Mouse (Mus musculus): Measurements from ENCODE around the gene Zfp93. TPM values are rescaled to one million over a fixed set of nuclear protein-coding genes. Genes with fewer than 3 reads are reported as not detected.
"Not testable (repeated sequence)": the region's sequence is repeated elsewhere in the genome, so short reads cannot be mapped to it uniquely, and the experiment has no call there.

Zfp93 gene
- polyA plus RNA-seq, 1 experiment from 2014 or later, result 12.0 TPM

DNA sequence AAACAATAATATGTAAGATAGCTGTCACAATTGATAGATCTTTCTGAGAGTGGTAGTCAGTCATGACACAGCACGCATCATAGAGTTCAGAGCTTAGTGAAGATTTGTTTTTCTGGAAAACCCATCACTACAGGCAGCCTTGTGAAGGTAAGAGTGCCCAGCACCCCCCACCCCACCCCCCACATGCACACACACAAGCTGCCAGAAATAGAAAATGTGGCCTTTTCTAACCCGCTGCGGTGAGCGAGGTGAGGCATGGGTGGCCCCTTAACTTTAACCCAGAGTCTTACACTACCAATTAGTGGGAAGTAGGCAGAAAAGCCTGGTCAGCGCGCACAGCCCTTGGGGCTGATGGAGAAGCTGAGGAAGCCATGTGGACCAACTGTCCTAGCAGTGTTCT, 971 bp downstream of the Zfp93 start:
- H3K9ac ChIP-seq (replicated peaks), result no peak overlapping the region
- no peak for ATAC-seq (ENCODE audit: insufficient number of reproducible peaks, insufficient read depth, low FRiP score, low TSS enrichment, low read depth)
- H3K4me2 ChIP-seq, result peak overlapping the region; percentile 80; the same call in 1 of the 2 replicates
- no peaks in the 10 kb centered on the region for H3K9me3 ChIP-seq
- WGBS, result 94% methylated on average over 6 of the region's 6 CpGs
- H3K27me3 ChIP-seq, result no peaks in the 10 kb centered on the region
- peaks cover 27% of the 10 kb centered on the region for H3K36me3 ChIP-seq
- H3K27ac ChIP-seq, result no peak overlapping the region
- 0 out of 2 replicates have a peak, but pooled peaks cover 4% of the 10 kb centered on the region for H3K4me1 ChIP-seq (replicated peaks)
- H3K4me3 ChIP-seq (replicated peaks), result no peak overlapping the region

DNA sequence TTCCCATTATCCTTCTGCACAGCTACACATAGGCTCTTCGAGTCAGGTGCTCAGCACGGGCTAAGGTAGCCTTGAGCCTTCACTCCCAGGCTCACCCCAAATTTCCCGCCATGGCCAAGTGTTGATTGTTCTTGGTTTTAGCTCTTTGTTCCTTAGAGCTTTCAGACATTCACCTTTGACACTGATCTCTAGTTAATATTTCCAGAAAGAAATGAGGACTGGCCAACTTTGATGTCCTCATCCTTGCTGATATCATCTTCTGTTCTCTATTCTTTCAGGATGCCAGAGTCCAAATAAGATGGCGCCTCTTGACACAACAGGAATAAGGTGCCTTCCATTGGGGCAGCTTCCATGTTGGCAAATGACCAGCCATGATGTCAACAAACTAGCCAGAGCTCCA, 4.2 kb downstream of the Zfp93 start:
- peaks cover 38% of the 10 kb centered on the region for H3K36me3 ChIP-seq
- H3K27ac ChIP-seq, result no peak overlapping the region
- no peak overlapping the region for H3K4me3 ChIP-seq (replicated peaks)
- no peaks in the 10 kb centered on the region for H3K9me3 ChIP-seq
- H3K9ac ChIP-seq (replicated peaks), result no peak overlapping the region
- ATAC-seq (ENCODE audit: insufficient number of reproducible peaks, insufficient read depth, low FRiP score, low TSS enrichment, low read depth), result no peak
- H3K27me3 ChIP-seq, result no peaks in the 10 kb centered on the region
- H3K4me2 ChIP-seq, result no peak overlapping the region
- WGBS, result 95% methylated on average over 4 of the region's 4 CpGs
- H3K4me1 ChIP-seq (replicated peaks), result 0 out of 2 replicates have a peak, but pooled peaks cover 4% of the 10 kb centered on the region

DNA sequence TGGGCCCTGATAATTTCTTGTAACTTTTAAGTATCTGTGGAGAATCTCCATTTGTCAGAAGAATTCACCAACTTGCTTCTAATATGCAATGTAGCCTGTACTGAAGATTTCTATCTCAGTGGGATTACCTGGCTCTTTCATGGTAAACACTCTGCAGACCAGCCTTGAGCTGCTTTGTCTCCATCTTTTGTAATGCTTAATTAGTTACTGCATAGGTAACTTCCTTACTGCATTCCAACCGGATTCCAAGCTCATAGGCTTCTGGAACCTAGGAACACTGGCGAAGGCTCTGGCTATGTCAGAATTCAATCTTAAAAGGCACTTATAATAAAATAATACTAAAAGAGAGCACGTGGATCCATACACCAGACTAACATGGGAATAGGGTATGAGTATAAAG, 8.6 kb downstream of the Zfp93 start:
- not testable (repeated sequence) for H3K9ac ChIP-seq (replicated peaks); H3K27ac ChIP-seq; H3K4me1 ChIP-seq (replicated peaks); H3K4me3 ChIP-seq (replicated peaks); H3K9me3 ChIP-seq; H3K4me2 ChIP-seq; ATAC-seq (ENCODE audit: insufficient number of reproducible peaks, insufficient read depth, low FRiP score, low TSS enrichment, low read depth); H3K27me3 ChIP-seq
- peaks cover 34% of the 10 kb centered on the region for H3K36me3 ChIP-seq
- 86% methylated on average over 3 of the region's 3 CpGs for WGBS

DNA sequence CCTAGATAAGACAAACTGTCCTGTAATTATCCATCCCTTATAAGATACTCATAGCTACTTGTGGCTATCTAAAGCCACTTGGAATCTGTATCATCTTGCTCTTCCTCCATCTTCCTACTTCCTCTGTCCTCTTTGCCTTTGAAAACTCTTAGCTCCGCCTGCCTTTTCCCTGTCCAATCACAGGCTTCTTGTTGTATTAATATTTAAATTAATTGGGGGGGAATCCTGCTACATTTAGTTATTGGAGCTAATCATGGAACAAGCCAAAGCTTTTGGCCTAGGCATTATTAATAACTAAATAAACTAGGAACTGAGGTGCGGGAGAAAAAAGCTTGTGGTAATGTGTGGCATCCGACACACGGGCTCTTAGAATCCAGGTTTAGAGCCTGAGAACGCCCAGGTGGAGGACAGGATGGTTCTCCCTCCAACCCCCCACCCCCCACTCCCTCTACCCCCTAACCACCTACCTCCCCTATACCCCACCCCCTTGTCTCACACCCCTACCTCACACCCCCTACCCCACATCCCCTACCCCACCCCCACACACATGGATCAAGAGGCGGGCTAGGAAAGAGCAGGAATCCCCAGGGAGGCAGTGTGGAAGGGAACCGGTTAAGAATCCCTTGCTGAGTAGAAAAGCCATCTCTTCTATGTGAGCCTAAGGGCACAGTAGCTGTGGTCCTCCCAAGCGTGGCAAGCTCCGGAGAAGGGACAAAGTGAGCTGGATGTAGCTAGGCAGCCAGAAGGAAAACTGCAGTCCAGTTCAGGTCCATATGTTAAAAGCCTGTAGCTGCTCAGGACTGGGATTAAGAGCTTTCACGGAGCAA, 10.0 kb downstream of the Zfp93 start:
- Histone ChIP-seq H3K4me1 (replicated peaks) (0 out of 2 replicates have a peak, but pooled peaks cover 4% of the 10 kb centered on the region), H3K9me3 (no peaks in the 10 kb centered on the region), H3K27me3 (no peaks in the 10 kb centered on the region), H3K4me3 (replicated peaks) (no peak overlapping the region), H3K36me3 (peaks cover 20% of the 10 kb centered on the region), H3K4me2 (no peak overlapping the region), H3K27ac (no peak overlapping the region), H3K9ac (replicated peaks) (no peak overlapping the region)
- no peak for ATAC-seq (ENCODE audit: insufficient number of reproducible peaks, insufficient read depth, low FRiP score, low TSS enrichment, low read depth)
- 53% methylated on average over 10 of the region's 10 CpGs for WGBS

DNA sequence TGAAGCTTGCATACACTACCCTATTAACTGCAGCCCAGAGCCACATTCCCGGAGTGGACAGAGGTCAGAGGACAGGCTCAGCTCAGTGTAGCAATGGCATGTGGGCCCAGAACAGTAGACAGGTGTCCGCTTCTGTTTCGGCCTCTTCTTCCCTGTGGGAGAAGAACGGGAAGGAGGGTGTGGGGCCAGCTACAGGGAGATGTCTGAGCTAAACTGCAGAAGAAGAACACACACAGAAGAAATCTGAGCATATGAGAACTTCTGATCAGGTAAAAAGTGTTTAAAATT, 10.6 kb downstream of the Zfp93 start:
- no peak overlapping the region for H3K4me2 ChIP-seq
- 0 out of 2 replicates have a peak, but pooled peaks cover 4% of the 10 kb centered on the region for H3K4me1 ChIP-seq (replicated peaks)
- no peak for ATAC-seq (ENCODE audit: insufficient number of reproducible peaks, insufficient read depth, low FRiP score, low TSS enrichment, low read depth)
- 50% methylated on average over 4 of the region's 4 CpGs for WGBS
- H3K27me3 ChIP-seq, result no peaks in the 10 kb centered on the region
- peaks cover 15% of the 10 kb centered on the region for H3K36me3 ChIP-seq
- H3K9ac ChIP-seq (replicated peaks), result no peak overlapping the region
- H3K4me3 ChIP-seq (replicated peaks), result no peak overlapping the region
- H3K9me3 ChIP-seq, result no peaks in the 10 kb centered on the region
- H3K27ac ChIP-seq, result no peak overlapping the region

DNA sequence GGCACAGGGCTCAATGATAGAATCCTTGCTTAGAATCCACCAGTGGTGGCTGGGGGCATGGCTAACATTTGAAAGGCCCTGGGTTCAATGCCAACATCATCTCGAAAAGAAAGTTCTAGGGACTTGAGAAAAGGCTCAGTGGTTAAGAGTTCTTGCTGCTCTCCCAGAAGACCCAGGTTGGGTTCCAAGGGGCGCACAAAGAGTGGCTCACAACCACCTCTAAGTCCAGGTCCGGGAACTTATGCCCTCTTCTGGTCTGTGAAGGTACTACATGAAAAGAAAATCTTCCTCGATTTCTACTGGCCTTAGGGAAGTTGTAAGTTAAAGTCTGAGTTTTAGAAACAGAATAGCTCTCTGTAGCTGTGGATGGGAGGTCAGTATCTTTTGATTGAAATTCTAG, 15.9 kb downstream of the Zfp93 start:
- H3K9me3 ChIP-seq, result peaks cover 21% of the 10 kb centered on the region; the same call in 1 of the 2 replicates
- H3K4me2 ChIP-seq, result no peak overlapping the region
- WGBS, result 52% methylated on average over 4 of the region's 4 CpGs

DNA sequence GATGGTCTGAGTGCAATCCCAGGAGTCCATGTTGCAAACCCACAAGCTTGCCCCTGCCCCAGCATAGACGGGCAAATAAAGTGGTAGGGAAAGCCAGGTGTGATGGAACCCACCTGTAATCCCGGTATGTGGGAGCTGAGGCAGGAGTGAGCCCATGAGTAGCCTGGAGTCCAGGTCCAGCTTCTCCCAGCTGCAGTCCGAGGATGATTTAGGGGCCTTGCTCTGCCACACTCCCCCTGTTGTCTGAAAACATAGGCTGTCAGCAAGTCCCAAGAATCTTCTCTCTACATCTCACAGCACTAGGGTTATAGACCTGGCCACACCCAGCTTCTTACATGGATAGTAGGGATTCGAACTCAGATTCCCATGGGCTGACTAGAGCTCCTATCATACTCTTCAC, 16.7 kb downstream of the Zfp93 start:
- 81% methylated on average over 4 of the region's 4 CpGs for WGBS
- Histone ChIP-seq H3K9ac (replicated peaks) (no peak overlapping the region), H3K4me2 (no peak overlapping the region), H3K4me3 (replicated peaks) (no peak overlapping the region), H3K36me3 (peaks cover 50% of the 10 kb centered on the region), H3K27me3 (no peaks in the 10 kb centered on the region), H3K9me3 (peaks cover 28% of the 10 kb centered on the region), H3K27ac (no peak overlapping the region), H3K4me1 (replicated peaks) (no peaks in the 10 kb centered on the region)
- no peak for ATAC-seq (ENCODE audit: insufficient number of reproducible peaks, insufficient read depth, low FRiP score, low TSS enrichment, low read depth)

More for the DNA sequence above, 15.9 kb downstream of the Zfp93 start:
- Histone ChIP-seq H3K27me3 (no peaks in the 10 kb centered on the region), H3K9ac (replicated peaks) (no peak overlapping the region), H3K4me1 (replicated peaks) (no peaks in the 10 kb centered on the region), H3K36me3 (peaks cover 42% of the 10 kb centered on the region), H3K4me3 (replicated peaks) (no peak overlapping the region), H3K27ac (no peak overlapping the region)
- ATAC-seq (ENCODE audit: insufficient number of reproducible peaks, insufficient read depth, low FRiP score, low TSS enrichment, low read depth), result no peak

DNA sequence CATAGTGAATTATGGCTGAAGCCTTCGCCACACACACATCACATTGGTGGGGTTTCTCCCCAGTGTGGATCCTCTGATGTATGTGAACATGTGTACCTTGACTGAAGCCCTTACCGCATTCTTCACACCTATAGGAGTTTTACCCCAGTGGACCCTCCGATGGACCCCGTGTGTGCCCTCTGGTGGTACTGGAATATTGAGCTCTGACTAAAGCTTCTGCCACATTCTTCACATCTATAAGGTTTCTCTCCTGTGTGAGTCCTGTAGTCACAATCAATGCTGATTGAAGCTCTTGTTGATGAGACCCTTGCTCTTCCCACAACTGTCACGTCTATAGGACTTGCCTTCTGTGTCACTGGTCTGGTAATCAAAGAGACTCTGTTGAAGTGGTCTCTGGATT, 17.4 kb downstream of the Zfp93 start:
- H3K27me3 ChIP-seq, result no peaks in the 10 kb centered on the region
- no peak overlapping the region for H3K27ac ChIP-seq
- no peaks in the 10 kb centered on the region for H3K4me1 ChIP-seq (replicated peaks)
- peaks cover 28% of the 10 kb centered on the region for H3K9me3 ChIP-seq
- no peak overlapping the region for H3K4me2 ChIP-seq
- no peak for ATAC-seq (ENCODE audit: insufficient number of reproducible peaks, insufficient read depth, low FRiP score, low TSS enrichment, low read depth)
- peaks cover 57% of the 10 kb centered on the region for H3K36me3 ChIP-seq
- no peak overlapping the region for H3K9ac ChIP-seq (replicated peaks)
- WGBS, result 83% methylated on average over 5 of the region's 5 CpGs
- H3K4me3 ChIP-seq (replicated peaks), result no peak overlapping the region

DNA sequence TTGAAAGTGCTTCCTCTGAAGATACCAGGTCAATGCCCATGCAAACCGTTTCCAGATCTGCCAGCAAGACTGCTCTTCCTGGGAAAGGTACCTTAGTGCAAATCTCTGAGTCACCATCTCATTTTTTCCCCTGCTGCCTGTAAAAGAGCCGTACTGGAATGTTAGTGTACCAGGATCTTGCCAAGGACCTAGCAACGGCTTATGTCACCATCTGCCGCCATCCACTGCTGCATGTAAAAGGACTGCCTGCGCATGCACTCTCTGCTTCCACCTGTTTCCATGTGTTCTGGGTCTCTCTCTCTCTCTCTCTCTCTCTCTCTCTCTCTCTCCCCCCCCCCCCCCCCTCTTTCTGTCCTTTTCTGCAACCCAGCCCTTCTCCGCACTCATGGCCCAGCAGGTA, 18.3 kb downstream of the Zfp93 start:
- Histone ChIP-seq H3K4me1 (replicated peaks) (no peaks in the 10 kb centered on the region), H3K9ac (replicated peaks) (no peak overlapping the region), H3K27ac (no peak overlapping the region), H3K36me3 (peaks cover 66% of the 10 kb centered on the region), H3K4me3 (replicated peaks) (no peak overlapping the region), H3K4me2 (no peak overlapping the region), H3K9me3 (peaks cover 28% of the 10 kb centered on the region), H3K27me3 (no peaks in the 10 kb centered on the region)
- 89% methylated on average over 6 of the region's 6 CpGs for WGBS
- no peak for ATAC-seq (ENCODE audit: insufficient number of reproducible peaks, insufficient read depth, low FRiP score, low TSS enrichment, low read depth)

DNA sequence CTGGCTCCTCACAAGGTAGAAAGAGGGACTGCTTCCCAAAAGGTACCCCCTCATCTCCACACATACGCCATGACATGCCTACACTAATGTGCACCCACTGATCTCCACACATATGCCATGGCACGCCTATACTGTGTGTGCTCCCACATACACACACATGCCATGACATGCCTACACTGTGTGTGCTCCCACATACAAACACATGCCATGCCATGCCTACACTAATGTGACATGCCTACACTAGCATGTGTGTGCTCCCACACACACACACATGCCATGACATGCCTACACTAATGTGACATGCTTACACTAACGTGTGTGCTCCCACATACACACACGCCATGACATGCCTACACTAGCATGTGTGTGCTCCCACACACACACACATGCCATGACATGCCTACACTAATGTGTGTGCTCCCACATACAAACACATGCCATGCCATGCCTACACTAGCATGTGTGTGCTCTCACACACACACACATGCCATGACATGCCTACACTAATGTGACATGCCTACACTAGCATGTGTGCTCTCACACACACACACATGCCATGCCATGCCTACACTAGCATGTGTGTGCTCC, 20.0 kb downstream of the Zfp93 start:
- Histone ChIP-seq H3K9me3 (peaks cover 28% of the 10 kb centered on the region), H3K36me3 (peaks cover 83% of the 10 kb centered on the region), H3K4me2 (no peak overlapping the region), H3K4me3 (replicated peaks) (no peak overlapping the region), H3K27ac (no peak overlapping the region), H3K4me1 (replicated peaks) (no peaks in the 10 kb centered on the region), H3K9ac (replicated peaks) (no peak overlapping the region), H3K27me3 (no peaks in the 10 kb centered on the region)
- 98% methylated on average over 4 of the region's 4 CpGs for WGBS
- no peak for ATAC-seq (ENCODE audit: insufficient number of reproducible peaks, insufficient read depth, low FRiP score, low TSS enrichment, low read depth)

DNA sequence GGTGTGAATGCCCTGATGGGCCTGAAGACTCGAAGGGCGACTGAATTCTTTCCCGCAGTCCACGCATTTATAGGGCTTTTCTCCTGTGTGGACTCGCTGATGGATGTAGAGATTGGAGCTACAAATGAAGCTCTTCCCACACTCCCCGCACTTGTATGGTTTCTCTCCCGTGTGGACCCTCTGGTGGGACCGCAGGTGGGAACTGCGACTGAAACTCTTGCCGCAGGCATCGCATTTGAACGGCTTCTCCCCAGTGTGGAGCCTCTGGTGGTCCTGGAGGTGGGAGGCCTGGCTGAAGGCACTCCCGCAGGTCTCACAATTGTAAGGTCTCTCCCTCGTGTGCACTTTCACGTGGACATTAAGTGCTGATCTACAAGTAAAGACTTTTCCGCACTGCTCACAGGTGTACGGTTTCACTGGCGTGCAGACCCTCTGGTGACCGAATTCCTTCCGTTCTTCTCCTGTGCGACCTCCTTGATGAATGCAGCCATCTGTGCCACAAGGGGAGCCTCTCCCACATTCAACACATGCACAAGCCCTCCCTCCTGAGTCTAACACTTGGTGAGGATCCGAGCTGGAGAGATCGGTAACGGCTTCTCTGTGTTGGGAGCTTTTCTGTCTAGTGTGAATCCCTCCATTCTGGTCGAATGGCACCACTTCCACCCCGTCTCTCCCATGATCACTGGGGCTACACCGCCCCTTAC, 21.3 kb downstream of the Zfp93 start:
- H3K9ac ChIP-seq (replicated peaks), result no peak overlapping the region
- no peak for ATAC-seq (ENCODE audit: insufficient number of reproducible peaks, insufficient read depth, low FRiP score, low TSS enrichment, low read depth)
- H3K4me2 ChIP-seq, result no peak overlapping the region
- peaks cover 96% of the 10 kb centered on the region for H3K36me3 ChIP-seq
- H3K9me3 ChIP-seq, result peaks cover 28% of the 10 kb centered on the region
- no peaks in the 10 kb centered on the region for H3K27me3 ChIP-seq
- no peak overlapping the region for H3K27ac ChIP-seq
- 90% methylated on average over 27 of the region's 27 CpGs for WGBS
- no peak overlapping the region for H3K4me3 ChIP-seq (replicated peaks)
- H3K4me1 ChIP-seq (replicated peaks), result no peaks in the 10 kb centered on the region
